Mouse (Mus musculus) myocyte (in vitro differentiated cells): ENCODE measurements around the gene Fhit. TPM values are rescaled to one million over a fixed set of nuclear protein-coding genes. Genes with fewer than 3 reads are reported as not detected.

ENCODE experiments used
- H3K27me3 ChIP-seq: one replicate; pipeline ENCODE4 v1.6.1; 2011; ENCODE audit not compliant: control insufficient read depth, insufficient read depth, insufficient read length
- H3K36me3 ChIP-seq: one replicate; pipeline ENCODE4 v1.6.1; 2011; ENCODE audit not compliant: control insufficient read depth, insufficient read depth
- H3K4me2 ChIP-seq: one replicate; pipeline ENCODE4 v1.6.1; 2011; ENCODE audit warnings: low read depth, control low read depth
- H3K4me3 ChIP-seq: one replicate; pipeline ENCODE4 v1.5.1; 2011; ENCODE audit warnings: mild to moderate bottlenecking, control low read depth, moderate library complexity
- H3K79me2 ChIP-seq: one replicate; pipeline ENCODE4 v1.6.1; 2011; ENCODE audit not compliant: control insufficient read depth, insufficient read depth
- H3ac ChIP-seq: one replicate; pipeline ENCODE4 v1.6.1; 2011; ENCODE audit not compliant: control insufficient read depth, insufficient read length
- CEBPB ChIP-seq: IDR thresholded peaks from 2 replicates; pipeline ENCODE4 v1.6.1; 2011; ENCODE audit warnings: mild to moderate bottlenecking, moderate library complexity; ENCODE audit not compliant: poor library complexity, insufficient read depth, severe bottlenecking
- E2F4 ChIP-seq: IDR thresholded peaks from one replicate; pipeline ENCODE4 v1.6.1; 2011; ENCODE audit warnings: mild to moderate bottlenecking, control low read depth, moderate library complexity; ENCODE audit not compliant: insufficient read depth
- MAX ChIP-seq: IDR thresholded peaks from one replicate; pipeline ENCODE4 v1.6.1; 2011; ENCODE audit warnings: low read depth, mild to moderate bottlenecking, control low read depth
- MYOD1 ChIP-seq, 3 experiments: IDR thresholded peaks; one replicate each; pipeline ENCODE4 v1.6.1; 2011; ENCODE audit warnings: control low read depth in 2 of 3, low read depth in 2 of 3, mild to moderate bottlenecking in 2 of 3, moderate library complexity in 1 of 3; ENCODE audit not compliant: insufficient read length in 2 of 3, control insufficient read depth in 1 of 3
- MYOG ChIP-seq, 3 experiments: IDR thresholded peaks; one replicate each; pipeline ENCODE4 v1.6.1; 2011; ENCODE audit warnings: control low read depth in 2 of 3, low read depth in 2 of 3, mild to moderate bottlenecking in 2 of 3; ENCODE audit not compliant: insufficient read length in 2 of 3, control insufficient read depth in 1 of 3, insufficient read depth in 1 of 3
- POLR2A ChIP-seq: IDR thresholded peaks from one replicate; pipeline ENCODE4 v1.6.1; 2011; ENCODE audit warnings: low read depth, mild to moderate bottlenecking, control low read depth, moderate library complexity; ENCODE audit not compliant: insufficient read length
- POLR2AphosphoS2 ChIP-seq: IDR thresholded peaks from one replicate; pipeline ENCODE4 v1.6.1; 2011; ENCODE audit warnings: low read depth, control low read depth; ENCODE audit not compliant: insufficient read length
- REST ChIP-seq: IDR thresholded peaks from one replicate; pipeline ENCODE4 v1.6.1; 2011; ENCODE audit warnings: mild to moderate bottlenecking, control low read depth, moderate library complexity; ENCODE audit not compliant: insufficient read depth, insufficient read length
- SRF ChIP-seq: IDR thresholded peaks from one replicate; pipeline ENCODE4 v1.6.1; 2011; ENCODE audit warnings: low read depth; ENCODE audit not compliant: control insufficient read depth, insufficient read length
- TCF12 ChIP-seq: IDR thresholded peaks from one replicate; pipeline ENCODE4 v1.6.1; 2011; ENCODE audit warnings: mild to moderate bottlenecking, control low read depth; ENCODE audit not compliant: poor library complexity, insufficient read depth, severe bottlenecking
- TCF3 ChIP-seq: IDR thresholded peaks from one replicate; pipeline ENCODE4 v1.6.1; 2011; ENCODE audit warnings: low read depth, control low read depth; ENCODE audit not compliant: insufficient read length
- USF1 ChIP-seq: IDR thresholded peaks from one replicate; pipeline ENCODE4 v1.6.1; 2011; ENCODE audit warnings: low read depth, mild to moderate bottlenecking, control low read depth, moderate library complexity
- polyA plus RNA-seq: library from polyadenylated mRNA; unstranded; fragments of >200 nt; fragmentation: generic; extraction: Trizol; gene quantifications from one replicate; pipeline ENCODE4 v1.2.1, GENCODE M21; 2012; ENCODE audit warnings: missing spikeins

The Fhit gene
- polyA plus RNA-seq, 1 experiment, result not detected

DNA sequence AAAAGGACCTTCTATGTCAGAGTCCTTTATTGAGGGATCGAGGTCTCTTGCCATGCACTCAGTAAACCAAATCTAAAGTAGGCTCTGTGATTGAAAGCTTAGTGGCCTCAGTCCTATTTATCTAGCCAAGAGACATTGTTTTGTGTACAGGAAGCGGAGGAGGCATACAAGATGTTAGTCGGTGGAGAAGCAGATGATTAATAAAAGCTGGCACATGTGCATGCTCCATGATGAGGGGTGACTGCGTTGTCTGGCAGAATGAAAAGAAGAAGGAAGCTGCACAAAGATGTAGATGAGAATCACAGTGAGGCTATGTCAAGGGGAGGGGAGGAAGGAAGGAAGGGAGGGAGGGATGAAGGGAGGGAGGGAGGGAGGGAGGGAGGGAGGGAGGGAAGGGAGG, 481.8 kb downstream of the Fhit start:
- no peaks in the 10 kb centered on the region for H3K27me3 ChIP-seq
- TF ChIP-seq USF1 (no peak), E2F4 (no peak), POLR2AphosphoS2 (no peak)
- no peak overlapping the region for H3K4me3 ChIP-seq
- no peak overlapping the region for H3ac ChIP-seq
- no peak overlapping the region for H3K4me2 ChIP-seq
- no peaks in the 10 kb centered on the region for H3K36me3 ChIP-seq
- no peaks in the 10 kb centered on the region for H3K79me2 ChIP-seq

DNA sequence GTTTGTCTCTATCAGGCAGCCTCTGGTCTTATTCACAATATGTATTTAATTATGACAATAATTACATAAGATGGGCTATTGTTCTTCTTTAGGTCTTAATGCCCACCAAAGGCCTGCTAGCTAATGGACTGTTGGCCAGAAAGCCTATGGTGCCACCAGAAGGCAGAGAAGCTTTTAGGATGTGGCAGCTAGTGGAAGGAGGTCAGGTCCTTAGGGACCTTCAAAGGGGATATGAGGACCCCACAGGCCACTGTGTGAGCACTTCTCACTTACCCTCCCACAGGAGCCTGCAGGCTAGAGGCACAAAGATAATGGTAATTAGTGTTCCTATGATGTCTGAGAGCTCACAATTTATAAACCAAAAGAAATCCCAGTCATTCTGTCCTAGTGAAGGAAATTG, 482.2 kb downstream of the Fhit start:
- Histone ChIP-seq H3K4me3 (no peak overlapping the region), H3K4me2 (no peak overlapping the region)

DNA sequence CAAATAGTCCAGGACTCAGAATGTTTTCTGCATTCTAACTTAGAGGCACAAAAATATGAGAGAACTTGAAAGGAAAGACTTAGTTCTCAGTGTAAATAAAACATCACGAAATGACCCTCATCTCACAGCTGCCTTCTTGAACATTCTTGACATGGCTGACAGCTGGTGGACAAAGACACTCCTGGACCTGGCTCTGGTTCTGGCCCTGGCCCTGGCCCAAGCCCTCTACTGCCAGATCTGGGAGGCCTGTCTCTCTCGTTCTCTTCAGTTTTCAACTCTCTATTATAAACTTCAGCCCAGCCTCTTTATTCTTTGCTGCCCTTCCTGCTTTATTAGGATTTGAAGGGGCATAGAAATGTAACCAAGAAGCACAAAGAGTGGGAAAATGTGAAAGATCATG, 484.2 kb downstream of the Fhit start:
- no peaks in the 10 kb centered on the region for H3K27me3 ChIP-seq
- H3K4me3 ChIP-seq, result no peak overlapping the region
- no peak overlapping the region for H3K4me2 ChIP-seq
- TF ChIP-seq CEBPB (no peak), POLR2AphosphoS2 (no peak), USF1 (no peak), TCF12 (no peak), POLR2A (no peak), SRF (no peak), E2F4 (no peak), REST (no peak), TCF3 (no peak), MYOD1 (IDR thresholded peaks at IDR 0.05; ENCODE audit: control insufficient read depth in 1 of 3, insufficient read length in 2 of 3, low read depth in 2 of 3) (no peak), MYOG (IDR thresholded peaks at IDR 0.05; ENCODE audit: control insufficient read depth in 1 of 3, insufficient read depth in 1 of 3, insufficient read length in 2 of 3, low read depth in 2 of 3) (no peak)
- H3K79me2 ChIP-seq, result no peaks in the 10 kb centered on the region
- no peak overlapping the region for H3ac ChIP-seq
- no peaks in the 10 kb centered on the region for H3K36me3 ChIP-seq

More for the DNA sequence above, 482.2 kb downstream of the Fhit start:
- Histone ChIP-seq H3K79me2 (no peaks in the 10 kb centered on the region), H3ac (no peak overlapping the region), H3K36me3 (no peaks in the 10 kb centered on the region), H3K27me3 (no peaks in the 10 kb centered on the region)
- no peak for TF ChIP-seq TCF12
- no peak for TF ChIP-seq USF1
- TF ChIP-seq E2F4, result no peak
- no peak for TF ChIP-seq SRF
- TF ChIP-seq MYOG (IDR thresholded peaks at IDR 0.05; ENCODE audit: control insufficient read depth in 1 of 3, insufficient read depth in 1 of 3, insufficient read length in 2 of 3, low read depth in 2 of 3), result no peak
- no peak for TF ChIP-seq CEBPB
- TF ChIP-seq MAX, result no peak
- no peak for TF ChIP-seq POLR2A
- no peak for TF ChIP-seq POLR2AphosphoS2

DNA sequence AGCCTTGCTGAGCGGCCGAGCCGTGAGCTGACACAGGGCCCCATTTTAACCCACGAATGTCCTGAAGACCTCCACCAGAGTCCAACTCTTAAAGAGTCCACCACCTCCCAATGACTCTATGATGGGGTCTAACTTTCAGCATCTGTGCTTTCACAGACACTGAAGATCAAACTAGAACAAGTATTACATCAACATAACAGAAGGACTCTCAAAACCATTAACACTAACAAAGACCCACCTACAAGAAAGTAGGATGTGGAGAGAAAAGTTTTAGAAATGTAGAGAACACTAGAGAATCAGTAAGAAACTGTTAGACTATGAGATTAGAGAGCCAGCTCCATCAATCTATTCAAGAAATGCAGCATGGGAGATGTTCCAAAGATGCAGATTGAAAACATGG, 501.6 kb downstream of the Fhit start:
- no peaks in the 10 kb centered on the region for H3K79me2 ChIP-seq
- no peaks in the 10 kb centered on the region for H3K36me3 ChIP-seq
- H3K27me3 ChIP-seq, result no peaks in the 10 kb centered on the region
- H3K4me2 ChIP-seq, result no peak overlapping the region
- H3ac ChIP-seq, result no peak overlapping the region
- TF ChIP-seq TCF3, result no peak
- no peak for TF ChIP-seq POLR2AphosphoS2
- TF ChIP-seq CEBPB, result no peak
- no peak for TF ChIP-seq SRF
- no peak for TF ChIP-seq REST
- TF ChIP-seq E2F4, result no peak
- no peak overlapping the region for H3K4me3 ChIP-seq

DNA sequence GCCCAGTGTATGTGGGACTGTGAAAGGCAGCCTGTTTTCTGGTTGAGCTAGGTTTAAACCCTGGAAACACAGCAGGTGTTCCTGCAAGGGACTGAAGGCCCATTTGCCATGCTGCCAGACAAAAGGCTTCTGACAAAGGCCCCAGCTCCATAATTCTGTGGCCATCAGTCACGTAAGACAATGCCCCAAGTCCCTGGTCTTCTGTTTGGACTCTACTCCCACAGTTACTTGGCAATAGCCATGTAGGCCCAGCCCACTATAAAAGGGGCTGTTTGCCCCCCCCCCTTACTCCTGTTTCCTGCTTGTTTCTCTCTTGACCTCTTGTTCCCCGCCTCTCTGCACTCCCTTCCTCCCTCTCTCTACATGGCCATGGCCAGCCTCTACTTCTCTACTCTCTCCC, 502.5 kb downstream of the Fhit start:
- Histone ChIP-seq H3K36me3 (no peaks in the 10 kb centered on the region), H3K4me3 (no peak overlapping the region), H3K27me3 (no peaks in the 10 kb centered on the region), H3ac (no peak overlapping the region), H3K4me2 (no peak overlapping the region), H3K79me2 (no peaks in the 10 kb centered on the region)
- TF ChIP-seq CEBPB, result no peak
- no peak for TF ChIP-seq E2F4
- no peak for TF ChIP-seq USF1
- no peak for TF ChIP-seq POLR2A
- no peak for TF ChIP-seq REST
- TF ChIP-seq TCF3, result no peak
- TF ChIP-seq SRF, result no peak
